Mouse (Mus musculus) C2C12 (cell line): ENCODE results near the gene Shisa9.

ENCODE experiments used
- CEBPB ChIP-seq: IDR thresholded peaks from one replicate; pipeline ENCODE4 v1.6.1; 2011; ENCODE audit warnings: low read depth, mild to moderate bottlenecking, control low read depth, moderate library complexity
- CTCF ChIP-seq: IDR thresholded peaks from one replicate; pipeline ENCODE4 v1.5.1; 2011; ENCODE audit not compliant: control insufficient read depth, insufficient read depth, insufficient read length
- FOSL1 ChIP-seq: IDR thresholded peaks from one replicate; pipeline ENCODE4 v1.8.0; 2011; ENCODE audit warnings: mild to moderate bottlenecking, low read length; ENCODE audit not compliant: poor library complexity, insufficient read depth, severe bottlenecking
- MAX ChIP-seq: IDR thresholded peaks from one replicate; pipeline ENCODE4 v1.6.1; 2011; ENCODE audit warnings: mild to moderate bottlenecking, control low read depth
- MYOD1 ChIP-seq: IDR thresholded peaks from one replicate; pipeline ENCODE4 v1.6.1; 2011; ENCODE audit warnings: low read depth; ENCODE audit not compliant: control insufficient read depth, insufficient read length
- MYOG ChIP-seq: IDR thresholded peaks from one replicate; pipeline ENCODE4 v1.6.1; 2011; ENCODE audit not compliant: control insufficient read depth, insufficient read length; ENCODE audit errors: extremely low read depth

- TF ChIP-seq CTCF (no peak), MYOD1 (no peak), MAX (no peak), MYOG (no peak), FOSL1 (no peak), CEBPB (no peak)
Observed at GRCm38 (mm10) chr16:12110851-12111437, 127.0 kb downstream of the Shisa9 start.
